Mouse (Mus musculus) embryonic facial prominence, embryonic 15.5 days (tissue): ENCODE results near the gene Dap. TPM values are rescaled to one million over a fixed set of nuclear protein-coding genes. Genes with fewer than 3 reads are reported as not detected.
A peak's percentile ranks its signal among the peaks of the same experiment; 100 is the strongest.

ENCODE experiments used
- ATAC-seq: fragments of 200-750 bp; cut with Nextera tagmentation; 2 replicates; pipeline ENCODE4 v1.8.0; 2017; ENCODE audit warnings: low read depth, moderate TSS enrichment; ENCODE audit not compliant: insufficient number of reproducible peaks, low FRiP score, low TSS enrichment
- H3K27ac ChIP-seq: fragments of 300-500 bp; sonication (generic); replicated peaks from 2 replicates; pipeline ENCODE4 v1.5.1; 2015; ENCODE audit warnings: mild to moderate bottlenecking, inconsistent platforms
- H3K27me3 ChIP-seq: fragments of 300-500 bp; sonication (generic); 2 replicates; pipeline ENCODE4 v1.6.1; 2015; ENCODE audit warnings: inconsistent platforms
- H3K36me3 ChIP-seq: fragments of 300-500 bp; sonication (generic); 2 replicates; pipeline ENCODE4 v1.6.1; 2015; ENCODE audit warnings: mild to moderate bottlenecking, inconsistent platforms
- H3K4me1 ChIP-seq: fragments of 300-500 bp; sonication (generic); 2 replicates; pipeline ENCODE4 v1.6.1; 2015; ENCODE audit warnings: inconsistent platforms
- H3K4me2 ChIP-seq: fragments of 300-500 bp; sonication (generic); replicated peaks from 2 replicates; pipeline ENCODE4 v1.6.1; 2015; ENCODE audit warnings: mild to moderate bottlenecking, inconsistent platforms
- H3K4me3 ChIP-seq: fragments of 300-500 bp; sonication (generic); replicated peaks from 2 replicates; pipeline ENCODE4 v1.5.1; 2015; ENCODE audit warnings: mild to moderate bottlenecking, inconsistent platforms
- H3K9ac ChIP-seq: fragments of 300-500 bp; sonication (generic); 2 replicates; pipeline ENCODE4 v1.6.1; 2015; ENCODE audit warnings: inconsistent platforms
- H3K9me3 ChIP-seq: fragments of 300-500 bp; sonication (generic); replicated peaks from 2 replicates; pipeline ENCODE4 v1.6.1; 2016; ENCODE audit warnings: inconsistent platforms
- WGBS: fragments of 180-500 bp; shearing (Covaris S2); methylation state at CpG from one replicate; pipeline ENCODE4 v1.1.7; 2015; 5-methylcytosine and 5-hydroxymethylcytosine counted together
- polyA plus RNA-seq: library from polyadenylated mRNA; unstranded; fragments of >200 nt; fragmentation: Nextera tagmentation; extraction: Ambion mirVana; gene quantifications from 2 replicates; pipeline ENCODE4 v1.2.1, GENCODE M21; 2015

Gene Dap
- polyA plus RNA-seq, 1 experiment from 2014 or later = 115 TPM

DNA sequence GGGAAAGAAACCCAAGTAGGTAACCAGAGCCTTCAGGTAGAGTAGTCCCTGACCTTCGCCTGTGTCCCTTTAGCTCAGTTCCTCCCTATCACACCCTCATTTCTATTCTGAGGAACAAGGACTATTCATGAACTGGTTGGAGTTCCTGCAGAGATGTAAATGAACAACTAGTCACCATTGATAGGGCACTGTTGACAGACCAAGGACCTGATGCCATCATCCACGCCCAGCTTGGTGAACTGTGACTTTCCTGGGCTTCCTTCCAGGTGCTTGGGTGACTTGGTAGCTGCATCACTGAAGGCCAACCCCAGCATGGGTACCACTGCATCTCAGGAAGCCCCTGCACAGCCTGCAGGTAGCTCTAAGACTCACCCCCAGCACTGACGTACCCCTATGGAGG is 58.2 kb downstream of the Dap start:
- Histone ChIP-seq H3K9me3 (no peaks in the 10 kb centered on the region), H3K4me3 (no peak overlapping the region), H3K27ac (no peak overlapping the region), H3K4me2 (no peak overlapping the region), H3K36me3 (no peaks in the 10 kb centered on the region), H3K27me3 (no peaks in the 10 kb centered on the region), H3K9ac (no peak overlapping the region), H3K4me1 (0 out of 2 replicates have a peak, but pooled peaks cover 5% of the 10 kb centered on the region)
- no peak for ATAC-seq
- WGBS = 82% methylated on average over 3 of the region's 3 CpGs

DNA sequence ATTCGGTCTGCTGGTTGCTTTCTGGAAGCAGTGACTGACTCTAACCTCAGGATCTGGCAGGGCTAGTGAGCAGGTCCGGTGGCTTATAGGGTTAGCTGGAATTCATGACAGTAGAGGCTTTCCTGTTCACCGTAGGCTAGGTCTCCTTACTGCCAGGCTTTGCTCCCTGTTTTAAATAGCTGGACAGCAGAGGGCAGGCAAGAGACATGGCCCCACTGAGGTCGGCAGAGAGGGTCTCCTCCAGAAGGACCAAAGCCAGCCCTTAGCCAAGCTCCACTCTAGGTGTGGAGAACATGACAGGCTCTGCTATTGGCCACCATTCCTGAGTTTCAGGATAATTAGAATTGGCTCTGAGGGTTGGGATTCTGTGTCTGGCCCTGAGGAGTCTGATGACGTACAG is 60.0 kb downstream of the Dap start:
- Histone ChIP-seq H3K9ac (no peak overlapping the region), H3K4me2 (no peak overlapping the region), H3K4me1 (no peaks in the 10 kb centered on the region), H3K4me3 (no peak overlapping the region), H3K27me3 (no peaks in the 10 kb centered on the region), H3K9me3 (no peaks in the 10 kb centered on the region), H3K36me3 (no peaks in the 10 kb centered on the region), H3K27ac (no peak overlapping the region)
- WGBS = 67% methylated on average over 5 of the region's 5 CpGs
- no peak for ATAC-seq

GRCm38 (mm10) chr15:31284922-31285631 is 61.0 kb downstream of the Dap start:
- no peak overlapping the region for H3K9ac ChIP-seq
- H3K4me2 ChIP-seq = no peak overlapping the region
- H3K36me3 ChIP-seq = no peaks in the 10 kb centered on the region
- ATAC-seq = no peak
- H3K27me3 ChIP-seq = no peaks in the 10 kb centered on the region
- no peak overlapping the region for H3K27ac ChIP-seq
- WGBS = 76% methylated on average over 17 of the region's 17 CpGs
- H3K4me3 ChIP-seq = no peak overlapping the region
- H3K4me1 ChIP-seq = no peaks in the 10 kb centered on the region
- H3K9me3 ChIP-seq = no peaks in the 10 kb centered on the region

- Histone ChIP-seq H3K9ac (no peak overlapping the region), H3K27me3 (no peaks in the 10 kb centered on the region), H3K27ac (no peak overlapping the region), H3K4me2 (no peak overlapping the region), H3K9me3 (no peaks in the 10 kb centered on the region), H3K4me1 (no peaks in the 10 kb centered on the region), H3K4me3 (no peak overlapping the region), H3K36me3 (no peaks in the 10 kb centered on the region)
- no peak for ATAC-seq
- 77% methylated on average over 3 of the region's 3 CpGs for WGBS
Measured at GRCm38 (mm10) chr15:31285695-31286094, 61.6 kb downstream of the Dap start.

DNA sequence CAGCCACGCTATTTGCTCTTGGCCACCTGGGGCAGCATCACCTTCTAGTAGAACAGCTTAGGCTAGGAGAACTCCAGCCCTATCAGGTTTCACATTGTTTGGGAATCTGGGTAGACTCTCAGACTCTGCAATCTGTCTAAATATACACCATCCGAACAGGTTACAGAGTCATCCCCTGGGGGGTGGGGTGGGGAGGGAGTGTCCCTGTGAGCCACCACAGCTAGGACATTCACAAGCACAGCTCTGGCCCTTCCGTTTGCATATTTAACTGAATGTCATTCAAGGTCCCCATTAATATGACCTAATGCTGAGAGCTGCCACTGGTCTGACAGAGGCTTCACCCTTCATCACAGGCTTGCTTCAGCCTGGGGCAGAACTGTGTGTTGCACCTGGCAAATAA is 68.5 kb downstream of the Dap start:
- H3K36me3 ChIP-seq = no peaks in the 10 kb centered on the region
- H3K4me2 ChIP-seq = no peak overlapping the region
- peaks cover 33% of the 10 kb centered on the region for H3K27me3 ChIP-seq
- no peak overlapping the region for H3K4me3 ChIP-seq
- no peak overlapping the region for H3K27ac ChIP-seq
- H3K9me3 ChIP-seq = no peaks in the 10 kb centered on the region
- peaks cover 9% of the 10 kb centered on the region for H3K4me1 ChIP-seq
- WGBS = 16% methylated on average over 3 of the region's 3 CpGs
- no peak for ATAC-seq
- H3K9ac ChIP-seq = no peak overlapping the region

GRCm38 (mm10) chr15:31294311-31294710 is 70.2 kb downstream of the Dap start:
- no peak overlapping the region for H3K27ac ChIP-seq
- peaks cover 50% of the 10 kb centered on the region for H3K27me3 ChIP-seq
- H3K9me3 ChIP-seq = no peaks in the 10 kb centered on the region
- H3K9ac ChIP-seq = no peak overlapping the region
- 15% methylated on average over 2 of the region's 2 CpGs for WGBS
- H3K4me2 ChIP-seq = no peak overlapping the region
- H3K36me3 ChIP-seq = no peaks in the 10 kb centered on the region
- ATAC-seq = no peak
- H3K4me1 ChIP-seq = peaks cover 16% of the 10 kb centered on the region
- no peak overlapping the region for H3K4me3 ChIP-seq

DNA sequence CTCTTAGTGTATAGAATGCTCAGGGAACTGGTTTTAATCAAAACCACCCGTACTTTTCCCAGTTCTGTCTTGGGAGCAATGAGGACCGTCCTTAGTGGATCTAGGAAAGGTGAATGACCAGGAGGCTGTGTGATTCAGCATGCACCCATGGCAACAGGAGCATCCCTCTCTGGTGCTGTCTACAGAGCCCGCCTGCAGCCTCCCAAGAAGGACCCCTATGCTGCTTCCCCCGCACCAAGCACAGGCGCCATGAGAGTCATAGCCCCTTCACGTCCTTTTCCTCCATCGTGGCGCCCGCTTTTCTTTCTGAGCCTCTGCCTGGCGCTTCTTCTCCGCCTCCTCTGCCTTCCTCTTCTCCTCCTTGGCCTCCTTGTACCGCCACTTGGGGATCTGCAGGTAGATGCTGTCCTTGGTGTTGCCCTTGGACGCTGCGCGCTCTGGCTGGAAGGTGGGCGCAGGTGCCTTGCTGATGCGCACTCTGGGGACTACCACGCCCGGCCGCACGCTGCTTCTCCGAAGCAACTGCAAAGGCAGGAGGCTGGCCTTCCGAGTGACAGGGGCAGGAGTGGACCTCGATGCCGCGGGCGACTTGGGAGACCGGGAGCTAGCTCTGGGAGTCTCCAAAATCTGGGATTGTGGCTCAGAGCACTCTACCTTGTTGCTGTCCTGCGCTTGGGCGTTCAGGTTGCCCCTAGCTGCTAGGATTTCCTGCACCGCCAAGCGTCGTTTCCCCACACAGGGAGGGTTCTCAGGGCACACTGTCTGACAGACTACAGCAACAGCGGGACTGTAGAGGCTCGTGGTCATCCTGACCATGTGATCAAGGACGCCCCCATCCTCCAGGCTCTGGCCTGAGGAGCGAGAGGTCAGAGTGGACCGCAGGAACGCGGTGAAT is 73.0 kb downstream of the Dap start:
- no peak for ATAC-seq
- H3K9ac ChIP-seq = no peak overlapping the region; the same call in 1 of the 2 replicates
- no peaks in the 10 kb centered on the region for H3K9me3 ChIP-seq
- peaks cover 21% of the 10 kb centered on the region for H3K4me1 ChIP-seq
- WGBS = 6% methylated on average over 40 of the region's 40 CpGs
- H3K27ac ChIP-seq = no peak overlapping the region
- no peaks in the 10 kb centered on the region for H3K36me3 ChIP-seq
- peak overlapping the region; percentile 42 for H3K4me2 ChIP-seq
- H3K4me3 ChIP-seq = peak overlapping the region; percentile 20
- peaks cover 50% of the 10 kb centered on the region for H3K27me3 ChIP-seq

DNA sequence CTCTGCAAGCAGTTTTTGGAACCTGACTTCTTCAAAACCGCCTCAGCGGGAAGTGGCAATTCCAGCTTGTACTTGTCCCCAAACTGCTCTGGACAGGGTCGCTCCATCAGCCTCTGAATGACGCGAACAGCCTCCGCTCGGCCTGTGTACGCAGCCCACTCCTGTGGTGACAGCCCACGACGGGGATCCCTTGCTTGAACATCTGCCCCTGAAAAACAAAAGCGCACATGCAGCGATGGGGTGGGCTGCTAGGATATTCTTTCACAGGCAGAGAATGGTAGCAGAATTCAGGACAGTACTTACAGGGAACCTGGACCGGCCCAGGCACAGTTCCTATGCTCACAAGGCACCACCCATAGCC is 73.6 kb downstream of the Dap start:
- Histone ChIP-seq H3K9me3 (no peaks in the 10 kb centered on the region), H3K9ac (no peak overlapping the region; the same call in 1 of the 2 replicates), H3K4me2 (peak overlapping the region; percentile 42), H3K27me3 (peaks cover 50% of the 10 kb centered on the region), H3K4me3 (peak overlapping the region; percentile 20), H3K4me1 (peaks cover 21% of the 10 kb centered on the region), H3K36me3 (no peaks in the 10 kb centered on the region), H3K27ac (no peak overlapping the region)
- ATAC-seq = no peak
- WGBS = 19% methylated on average over 13 of the region's 13 CpGs

GRCm38 (mm10) chr15:31299258-31299917 is 75.3 kb downstream of the Dap start:
- H3K27me3 ChIP-seq = peaks cover 51% of the 10 kb centered on the region
- no peak overlapping the region for H3K4me3 ChIP-seq
- H3K36me3 ChIP-seq = no peaks in the 10 kb centered on the region
- no peak overlapping the region for H3K27ac ChIP-seq
- H3K9me3 ChIP-seq = no peaks in the 10 kb centered on the region
- no peak for ATAC-seq
- H3K4me2 ChIP-seq = no peak overlapping the region
- no peak overlapping the region for H3K9ac ChIP-seq
- WGBS = 57% methylated on average over 6 of the region's 6 CpGs
- peaks cover 21% of the 10 kb centered on the region for H3K4me1 ChIP-seq

GRCm38 (mm10) chr15:31302293-31302990 is 78.3 kb downstream of the Dap start:
- Histone ChIP-seq H3K9me3 (no peaks in the 10 kb centered on the region), H3K27me3 (peaks cover 24% of the 10 kb centered on the region), H3K4me2 (no peak overlapping the region), H3K9ac (no peak overlapping the region), H3K4me3 (no peak overlapping the region), H3K4me1 (peaks cover 14% of the 10 kb centered on the region), H3K36me3 (no peaks in the 10 kb centered on the region), H3K27ac (no peak overlapping the region)
- 38% methylated on average over 12 of the region's 12 CpGs for WGBS
- no peak; the same call in 1 of the 2 replicates for ATAC-seq

DNA sequence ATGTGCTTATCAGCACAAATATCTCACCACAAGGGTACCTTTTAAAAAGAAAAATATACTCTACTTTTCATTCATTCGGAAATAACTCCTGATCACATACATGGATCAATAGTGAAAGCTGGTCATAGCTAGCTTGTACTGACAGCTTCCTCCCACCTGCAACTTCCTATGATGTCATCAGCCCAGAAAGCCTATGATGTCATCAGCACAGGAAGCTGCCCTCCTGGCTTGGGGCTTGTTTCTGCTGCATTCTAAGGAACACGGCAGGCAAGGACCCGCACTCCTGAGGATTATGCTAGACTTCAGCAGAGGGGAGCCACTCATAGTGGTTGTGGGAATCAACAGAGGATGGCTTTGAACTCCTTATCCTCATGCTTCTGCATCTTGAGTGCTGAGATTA is 80.2 kb downstream of the Dap start:
- 70% methylated on average over 3 of the region's 3 CpGs for WGBS

More for the DNA sequence above, 80.2 kb downstream of the Dap start:
- Histone ChIP-seq H3K27ac (no peak overlapping the region), H3K4me2 (no peak overlapping the region), H3K9ac (no peak overlapping the region), H3K36me3 (no peaks in the 10 kb centered on the region), H3K27me3 (peaks cover 6% of the 10 kb centered on the region; the same call in 1 of the 2 replicates), H3K4me1 (peaks cover 5% of the 10 kb centered on the region; the same call in 1 of the 2 replicates), H3K4me3 (no peak overlapping the region), H3K9me3 (no peaks in the 10 kb centered on the region)
- ATAC-seq = no peak
